Mouse (Mus musculus): ENCODE results near the gene Eml1.

The Eml1 gene

GRCm38 (mm10) chr12:108373611-108374010 is 2.9 kb downstream of the Eml1 start:
- DNase-seq (ENCODE audit: low spot score): no peak

DNA sequence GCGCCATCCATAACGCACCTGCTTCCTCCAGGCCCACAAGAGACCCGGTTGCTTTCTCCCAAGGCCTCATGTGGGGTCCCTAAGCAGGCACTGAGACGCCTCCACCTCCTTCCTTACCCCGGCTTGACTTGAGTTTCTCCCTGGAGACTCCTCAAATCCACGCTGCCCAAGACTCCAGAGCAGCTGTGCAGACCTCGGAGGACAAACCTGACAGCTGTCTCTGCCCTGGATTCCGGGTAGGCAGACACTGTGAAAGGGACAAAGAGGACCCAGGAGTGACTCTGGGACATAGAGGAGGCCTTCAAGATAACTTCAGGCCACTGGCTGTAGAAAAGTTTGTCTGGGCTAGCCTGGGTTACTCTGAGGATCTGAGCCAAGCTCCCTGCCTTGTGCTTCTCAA is 3.9 kb downstream of the Eml1 start:
- DNase-seq (ENCODE audit: low spot score): no peak

- no peak for DNase-seq (ENCODE audit: low spot score)
These were observed 7.8 kb downstream of the Eml1 start for GRCm38 (mm10) chr12:108378379-108379133.

- no peak for DNase-seq (ENCODE audit: low spot score)
These were observed 15.9 kb downstream of the Eml1 start for GRCm38 (mm10) chr12:108386476-108387232.

DNA sequence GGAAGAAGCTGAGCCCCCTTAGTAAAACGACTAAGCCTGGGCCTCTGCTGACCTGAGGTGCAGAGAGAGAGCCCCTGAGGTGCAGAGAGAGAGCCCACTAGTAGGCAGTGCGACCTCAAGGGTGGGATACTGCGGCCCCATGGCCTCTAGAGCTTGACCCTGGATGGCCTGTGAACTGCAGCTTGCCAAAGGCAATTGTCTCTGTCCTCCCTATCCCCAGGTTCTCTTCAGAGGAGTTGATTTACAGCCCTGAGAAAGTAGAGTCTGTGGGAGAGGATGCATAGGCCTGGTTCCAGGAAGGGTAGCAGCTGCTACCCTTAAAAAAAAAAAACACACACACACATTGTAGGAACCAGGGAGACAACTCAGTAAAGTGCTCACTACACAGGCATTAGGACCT is 19.0 kb downstream of the Eml1 start:
- DNase-seq (ENCODE audit: low spot score): no peak

DNA sequence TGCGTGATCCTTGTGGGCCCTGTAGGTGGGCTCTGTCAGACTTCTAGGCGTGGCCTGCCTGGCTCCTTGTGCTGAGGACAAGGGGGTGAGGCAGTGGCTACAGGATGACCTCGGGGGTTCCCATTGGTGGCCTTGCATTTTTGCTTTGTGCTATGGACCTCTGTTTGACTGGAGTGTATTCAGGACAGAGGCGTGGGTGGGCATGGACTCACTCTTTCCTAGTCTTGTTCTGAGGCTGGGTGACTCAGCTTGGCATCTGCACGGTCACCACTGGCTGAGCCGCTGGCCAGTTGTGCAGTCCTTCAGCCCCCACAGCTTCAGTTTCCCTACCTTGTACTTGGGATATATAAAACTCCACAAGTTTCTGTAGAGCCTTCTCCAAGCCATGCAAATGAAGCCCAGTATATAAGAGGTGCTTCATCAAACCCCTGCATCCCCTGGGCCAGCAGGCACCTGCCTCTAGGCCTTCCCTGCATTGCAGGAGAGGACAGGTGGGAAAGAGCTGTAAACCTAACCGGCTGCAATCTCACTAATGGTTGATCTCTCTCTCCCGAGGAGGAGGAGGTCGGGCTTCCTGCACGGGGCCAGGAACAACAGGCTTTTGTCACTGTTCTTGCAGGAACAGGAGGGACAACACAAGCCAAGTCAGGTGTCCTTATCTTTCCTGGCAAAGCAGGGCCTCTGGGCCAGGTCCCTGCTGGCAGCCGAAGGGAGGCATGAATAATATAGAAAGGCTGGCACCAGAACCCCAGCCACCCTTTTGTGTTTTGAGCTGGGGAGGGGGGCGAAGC is 21.7 kb downstream of the Eml1 start:
- no peak for DNase-seq (ENCODE audit: low spot score)

DNA sequence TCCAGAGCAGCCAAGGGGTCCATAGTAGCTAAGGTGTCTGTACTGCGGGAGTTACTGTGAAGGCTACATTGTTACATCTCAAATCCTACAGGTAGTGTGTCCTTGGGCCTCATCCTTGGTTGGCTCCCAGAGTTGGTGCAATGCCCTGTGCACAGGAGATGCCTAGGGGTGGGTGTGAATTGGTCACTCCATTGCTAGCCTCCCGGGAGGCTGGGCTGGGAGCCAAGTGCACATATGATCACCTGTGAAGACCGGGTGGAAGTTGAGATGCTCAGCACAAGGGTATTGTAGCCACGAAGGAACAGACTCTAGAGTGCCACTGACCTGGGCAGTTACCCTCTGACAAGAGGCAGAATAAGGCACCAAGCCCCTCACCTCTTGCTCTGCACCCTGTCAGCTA is 22.3 kb downstream of the Eml1 start:
- DNase-seq (ENCODE audit: low spot score): no peak

GRCm38 (mm10) chr12:108393637-108394036 is 22.9 kb downstream of the Eml1 start:
- DNase-seq (ENCODE audit: low spot score): no peak

- no peak for DNase-seq (ENCODE audit: low spot score)
These were observed 24.0 kb downstream of the Eml1 start for GRCm38 (mm10) chr12:108394534-108395284.

GRCm38 (mm10) chr12:108395285-108395660 is 24.5 kb downstream of the Eml1 start:
- no peak for DNase-seq (ENCODE audit: low spot score)

GRCm38 (mm10) chr12:108396081-108396947 is 25.6 kb downstream of the Eml1 start:
- DNase-seq (ENCODE audit: low spot score): no peak

DNA sequence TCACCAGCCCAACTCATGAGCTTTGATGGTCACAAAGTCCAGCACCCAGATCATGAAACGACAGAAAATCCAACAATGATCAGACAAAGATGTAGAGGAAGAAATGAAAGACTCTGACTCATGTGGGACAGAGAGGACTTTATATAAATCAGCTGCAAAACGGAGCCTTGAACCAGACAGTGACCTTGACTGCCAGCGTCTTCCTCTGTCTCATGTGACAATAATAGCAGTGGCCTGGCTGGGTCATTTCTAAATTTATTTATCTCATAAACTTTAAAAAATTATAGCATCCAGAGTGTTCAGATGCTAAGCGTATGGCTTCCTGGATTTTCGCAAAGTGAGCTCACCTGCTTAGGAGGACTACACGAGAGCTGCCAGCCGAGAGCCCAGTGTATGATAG is 27.9 kb downstream of the Eml1 start:
- no peak for DNase-seq (ENCODE audit: low spot score)

DNA sequence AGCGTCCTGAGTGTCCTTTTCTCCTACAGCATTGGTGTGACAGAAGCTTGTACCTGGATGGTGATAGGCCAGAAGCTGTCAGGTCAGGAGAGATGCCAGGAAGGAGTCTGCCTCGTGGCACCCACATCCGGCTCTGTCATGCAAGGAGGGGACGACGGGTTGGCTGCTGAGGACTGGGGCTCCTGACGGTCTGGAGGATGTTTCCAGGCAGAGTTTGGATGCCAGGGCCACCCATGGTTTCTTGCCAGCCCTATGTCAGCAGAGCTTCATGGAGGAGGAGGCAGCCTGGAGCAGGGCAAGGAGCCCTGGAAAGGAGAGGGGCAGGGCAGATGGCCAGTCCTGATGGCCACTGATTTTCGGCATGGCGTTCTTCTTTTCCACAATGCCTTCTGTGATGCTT is 28.4 kb downstream of the Eml1 start:
- no peak for DNase-seq (ENCODE audit: low spot score)

GRCm38 (mm10) chr12:108400951-108401350 is 30.2 kb downstream of the Eml1 start:
- no peak for DNase-seq (ENCODE audit: low spot score)

- no peak for DNase-seq (ENCODE audit: low spot score)
These were observed 33.2 kb downstream of the Eml1 start for GRCm38 (mm10) chr12:108403957-108404356.

- DNase-seq (ENCODE audit: low spot score): no peak
These were observed 38.3 kb downstream of the Eml1 start for GRCm38 (mm10) chr12:108409100-108409499.

GRCm38 (mm10) chr12:108410416-108411208 is 39.9 kb downstream of the Eml1 start:
- DNase-seq (ENCODE audit: low spot score): no peak

- DNase-seq (ENCODE audit: low spot score): no peak
These were observed 44.2 kb downstream of the Eml1 start for GRCm38 (mm10) chr12:108414932-108415331.

GRCm38 (mm10) chr12:108419570-108419969 is 48.8 kb downstream of the Eml1 start:
- DNase-seq (ENCODE audit: low spot score): no peak

DNA sequence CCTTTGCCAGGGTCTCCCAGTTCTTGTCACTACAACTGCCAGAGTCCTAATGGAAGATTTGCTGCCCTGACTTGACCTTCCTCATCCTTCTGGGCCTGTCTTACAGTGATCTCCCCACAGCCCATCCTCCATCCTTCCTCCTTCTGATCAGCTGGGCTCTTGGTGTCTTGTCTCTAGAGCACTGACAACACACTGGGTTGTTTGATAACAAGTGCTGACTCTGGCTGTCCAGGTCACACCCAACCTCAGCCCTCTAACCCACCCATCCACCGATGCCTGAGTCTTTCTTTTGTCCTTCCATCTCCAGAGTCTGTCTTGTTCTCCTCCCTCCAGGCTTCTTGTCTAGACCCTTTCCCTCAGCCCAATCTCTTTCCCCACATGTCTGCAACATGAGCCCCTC is 50.7 kb downstream of the Eml1 start:
- DNase-seq (ENCODE audit: low spot score): no peak
